Mouse (Mus musculus): ENCODE measurements at regions not wholly inside any gene's neighbourhood (a gene's known extent, or its start where the extent isn't known, plus 50 kb on each side); places are given as distances from the start of the nearest gene placed in this dataset.

DNA sequence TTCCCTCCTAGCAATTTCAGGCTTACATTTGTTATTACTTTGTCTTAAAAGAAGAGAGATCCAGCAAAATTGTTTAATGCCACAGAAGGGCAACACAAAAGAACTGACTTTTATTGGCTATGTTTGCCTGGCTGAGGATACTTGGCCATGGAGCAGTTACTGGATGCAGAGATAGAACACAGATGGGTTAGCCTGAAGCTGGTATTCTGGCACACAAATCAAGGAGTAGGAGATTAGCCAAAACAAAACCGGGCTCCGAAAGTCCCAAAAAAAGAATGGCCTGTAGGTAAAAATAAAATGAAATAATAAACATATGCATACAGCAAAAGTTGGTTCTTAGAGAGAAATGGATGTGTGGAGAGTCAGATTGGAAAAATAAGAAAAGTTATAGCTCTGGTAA, 78.2 kb upstream of the Tmtc2 start:
- no peaks in the 10 kb centered on the region for H3K27me3 ChIP-seq (ENCODE audit: control insufficient read depth, insufficient read depth, low read length)
- no peak overlapping the region for H3K4me2 ChIP-seq (ENCODE audit: low read depth)
- 85% methylated on average over 2 of the region's 2 CpGs for WGBS
- no peaks in the 10 kb centered on the region for H3K4me1 ChIP-seq (ENCODE audit: control insufficient read depth, insufficient read depth, low read length)
- H3K9ac ChIP-seq (ENCODE audit: low read length): no peak overlapping the region
- H3K36me3 ChIP-seq (ENCODE audit: control insufficient read depth, insufficient read depth, low read length): no peaks in the 10 kb centered on the region
- no peaks in the 10 kb centered on the region for H3K9me3 ChIP-seq (ENCODE audit: control insufficient read depth, low read length)
- ATAC-seq (ENCODE audit: insufficient read depth, low FRiP score, low TSS enrichment) (no peak), DNase-seq (ENCODE audit: low spot score) (no peak)
- H3K4me3 ChIP-seq (ENCODE audit: low read depth, low read length): no peak overlapping the region
- no peak overlapping the region for H3K27ac ChIP-seq (ENCODE audit: low read depth, low read length)

DNA sequence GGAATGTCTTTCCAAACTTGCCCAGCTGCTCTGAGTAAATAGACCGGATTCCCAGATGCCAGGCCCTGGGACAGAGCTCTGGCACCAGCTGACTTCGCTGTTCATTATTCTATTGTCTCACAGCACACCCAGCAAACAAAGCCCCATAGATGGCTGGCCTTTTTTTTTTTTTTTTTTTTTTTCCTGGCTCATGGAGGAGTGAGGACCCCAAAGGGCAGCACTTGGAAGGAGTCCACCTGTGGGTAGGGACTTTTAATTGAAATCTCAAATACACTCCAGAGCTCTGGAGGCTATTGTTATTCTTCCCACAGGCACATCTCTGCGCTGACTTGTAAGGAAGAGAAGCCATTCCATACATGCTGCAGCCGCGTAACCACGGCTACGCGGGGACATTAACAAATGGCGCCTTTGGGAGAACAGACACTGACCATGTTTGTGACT, 64.8 kb upstream of the Tmtc2 start:
- Histone ChIP-seq H3K9ac (ENCODE audit: low read length) (no peak overlapping the region), H3K4me1 (ENCODE audit: control insufficient read depth, insufficient read depth, low read length) (no peaks in the 10 kb centered on the region), H3K27me3 (ENCODE audit: control insufficient read depth, insufficient read depth, low read length) (no peaks in the 10 kb centered on the region), H3K27ac (ENCODE audit: low read depth, low read length) (peak overlapping the region; percentile 72), H3K9me3 (ENCODE audit: control insufficient read depth, low read length) (no peaks in the 10 kb centered on the region), H3K36me3 (ENCODE audit: control insufficient read depth, insufficient read depth, low read length) (no peaks in the 10 kb centered on the region), H3K4me3 (ENCODE audit: low read depth, low read length) (no peak overlapping the region), H3K4me2 (ENCODE audit: low read depth) (no peak overlapping the region)
- DNase-seq (ENCODE audit: low spot score) (peak; percentile 77), ATAC-seq (ENCODE audit: insufficient read depth, low FRiP score, low TSS enrichment) (peak; percentile 81)
- WGBS: 69% methylated on average over 9 of the region's 9 CpGs

DNA sequence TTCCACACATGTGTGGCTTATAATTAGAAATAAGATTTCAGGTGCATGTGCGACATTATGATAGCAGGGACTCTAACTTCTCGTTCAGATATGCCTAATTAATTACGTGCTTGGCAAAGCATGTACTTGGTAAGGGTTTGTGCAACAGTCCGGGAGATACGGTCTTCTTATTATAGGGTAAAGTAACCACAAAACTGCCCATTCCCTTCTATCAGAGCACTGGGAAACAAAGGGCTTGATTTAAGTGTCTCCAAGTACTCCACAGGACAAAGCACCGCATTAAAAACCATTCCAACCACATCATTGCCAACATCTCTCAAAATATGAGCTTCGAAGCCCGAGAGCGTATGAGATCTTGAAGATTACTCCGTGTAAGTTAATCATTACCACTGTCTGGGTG, 64.2 kb upstream of the Tmtc2 start:
- Histone ChIP-seq H3K27ac (ENCODE audit: low read depth, low read length) (peak overlapping the region; percentile 72; the same call in 1 of the 2 replicates), H3K4me2 (ENCODE audit: low read depth) (no peak overlapping the region), H3K4me1 (ENCODE audit: control insufficient read depth, insufficient read depth, low read length) (no peaks in the 10 kb centered on the region), H3K9ac (ENCODE audit: low read length) (no peak overlapping the region), H3K36me3 (ENCODE audit: control insufficient read depth, insufficient read depth, low read length) (no peaks in the 10 kb centered on the region), H3K27me3 (ENCODE audit: control insufficient read depth, insufficient read depth, low read length) (no peaks in the 10 kb centered on the region), H3K9me3 (ENCODE audit: control insufficient read depth, low read length) (no peaks in the 10 kb centered on the region), H3K4me3 (ENCODE audit: low read depth, low read length) (no peak overlapping the region)
- 74% methylated on average over 10 of the region's 10 CpGs for WGBS
- ATAC-seq (ENCODE audit: insufficient read depth, low FRiP score, low TSS enrichment) (no peak), DNase-seq (ENCODE audit: low spot score) (no peak)

DNA sequence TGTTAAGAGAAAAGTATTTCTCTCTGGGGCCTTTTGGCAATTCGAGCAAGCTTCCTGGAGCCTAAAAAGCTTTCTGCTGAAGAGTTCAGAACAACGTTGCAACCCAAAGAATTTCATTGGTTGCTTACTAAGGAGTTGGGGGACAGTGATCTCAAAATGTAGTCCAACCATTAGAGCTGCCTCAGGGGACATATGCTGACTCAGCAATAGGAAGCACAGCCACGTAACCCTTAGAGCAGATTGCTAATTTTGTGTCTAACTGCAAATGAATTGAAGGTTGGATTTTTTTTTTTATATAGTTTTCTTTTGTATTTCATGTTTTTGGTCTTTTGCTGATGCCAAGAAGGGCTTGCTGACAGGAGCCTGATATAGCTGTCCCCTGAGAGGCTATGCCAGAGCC, 52.6 kb upstream of the Tmtc2 start:
- no peaks in the 10 kb centered on the region for H3K27me3 ChIP-seq (ENCODE audit: control insufficient read depth, insufficient read depth, low read length)
- ATAC-seq (ENCODE audit: insufficient read depth, low FRiP score, low TSS enrichment) (no peak), DNase-seq (ENCODE audit: low spot score) (no peak)
- no peak overlapping the region for H3K4me3 ChIP-seq (ENCODE audit: low read depth, low read length)
- no peaks in the 10 kb centered on the region for H3K9me3 ChIP-seq (ENCODE audit: control insufficient read depth, low read length)
- no peak overlapping the region for H3K4me2 ChIP-seq (ENCODE audit: low read depth)
- H3K27ac ChIP-seq (ENCODE audit: low read depth, low read length): no peak overlapping the region
- 73% methylated on average over 3 of the region's 3 CpGs for WGBS
- H3K36me3 ChIP-seq (ENCODE audit: control insufficient read depth, insufficient read depth, low read length): no peaks in the 10 kb centered on the region
- no peak overlapping the region for H3K9ac ChIP-seq (ENCODE audit: low read length)
- H3K4me1 ChIP-seq (ENCODE audit: control insufficient read depth, insufficient read depth, low read length): no peaks in the 10 kb centered on the region

DNA sequence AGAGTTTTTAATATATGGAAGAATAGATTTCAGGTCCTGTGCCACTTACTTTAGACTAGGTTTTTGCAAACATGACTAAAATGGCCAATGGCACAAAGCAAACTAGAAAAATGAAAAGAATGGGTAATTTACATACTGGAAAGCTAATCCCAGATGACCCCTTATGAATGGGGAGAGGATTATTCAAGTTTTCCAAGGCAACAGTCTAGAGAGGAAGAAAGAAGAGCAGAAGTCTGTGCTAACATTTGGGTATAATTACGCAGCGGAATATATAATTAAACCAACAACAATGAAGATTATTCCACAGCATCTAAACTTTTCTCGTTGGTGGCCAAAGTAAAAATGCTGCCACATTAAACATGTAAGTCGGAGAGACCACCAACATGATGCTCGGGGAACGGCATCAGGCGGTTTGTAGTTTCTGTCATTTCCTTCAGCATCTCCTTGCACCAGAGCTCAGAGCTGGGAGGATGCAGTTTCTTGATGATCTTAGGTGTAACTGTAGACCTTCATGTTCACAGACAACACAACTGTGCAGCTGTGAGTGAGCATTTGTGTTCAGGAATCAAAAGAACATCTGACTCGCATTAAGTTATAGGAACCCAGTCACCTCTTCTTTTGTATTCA, 51.2 kb upstream of the Tmtc2 start:
- Histone ChIP-seq H3K27ac (ENCODE audit: low read depth, low read length) (no peak overlapping the region), H3K4me1 (ENCODE audit: control insufficient read depth, insufficient read depth, low read length) (no peaks in the 10 kb centered on the region), H3K4me3 (ENCODE audit: low read depth, low read length) (no peak overlapping the region), H3K36me3 (ENCODE audit: control insufficient read depth, insufficient read depth, low read length) (no peaks in the 10 kb centered on the region), H3K9me3 (ENCODE audit: control insufficient read depth, low read length) (no peaks in the 10 kb centered on the region), H3K27me3 (ENCODE audit: control insufficient read depth, insufficient read depth, low read length) (no peaks in the 10 kb centered on the region), H3K9ac (ENCODE audit: low read length) (no peak overlapping the region), H3K4me2 (ENCODE audit: low read depth) (no peak overlapping the region)
- ATAC-seq (ENCODE audit: insufficient read depth, low FRiP score, low TSS enrichment): no peak
- no peak for DNase-seq (ENCODE audit: low spot score)
- 92% methylated on average over 8 of the region's 8 CpGs for WGBS

Data from neural tube, embryonic 11.5 days (tissue).